Mouse (Mus musculus) urinary bladder, adult 18-20 months (tissue): Measurements from ENCODE around the gene Lamtor2.
"Not testable (repeated sequence)": the region's sequence is repeated elsewhere in the genome, so short reads cannot be mapped to it uniquely, and the experiment has no call there.

Source experiments
- DNase-seq, 2 experiments: peaks; one replicate each; pipeline ENCODE4 v3.0.0; 2022; ENCODE audit warnings: low spot score in 2 of 2, mixed read lengths in 2 of 2

Gene Lamtor2

DNA sequence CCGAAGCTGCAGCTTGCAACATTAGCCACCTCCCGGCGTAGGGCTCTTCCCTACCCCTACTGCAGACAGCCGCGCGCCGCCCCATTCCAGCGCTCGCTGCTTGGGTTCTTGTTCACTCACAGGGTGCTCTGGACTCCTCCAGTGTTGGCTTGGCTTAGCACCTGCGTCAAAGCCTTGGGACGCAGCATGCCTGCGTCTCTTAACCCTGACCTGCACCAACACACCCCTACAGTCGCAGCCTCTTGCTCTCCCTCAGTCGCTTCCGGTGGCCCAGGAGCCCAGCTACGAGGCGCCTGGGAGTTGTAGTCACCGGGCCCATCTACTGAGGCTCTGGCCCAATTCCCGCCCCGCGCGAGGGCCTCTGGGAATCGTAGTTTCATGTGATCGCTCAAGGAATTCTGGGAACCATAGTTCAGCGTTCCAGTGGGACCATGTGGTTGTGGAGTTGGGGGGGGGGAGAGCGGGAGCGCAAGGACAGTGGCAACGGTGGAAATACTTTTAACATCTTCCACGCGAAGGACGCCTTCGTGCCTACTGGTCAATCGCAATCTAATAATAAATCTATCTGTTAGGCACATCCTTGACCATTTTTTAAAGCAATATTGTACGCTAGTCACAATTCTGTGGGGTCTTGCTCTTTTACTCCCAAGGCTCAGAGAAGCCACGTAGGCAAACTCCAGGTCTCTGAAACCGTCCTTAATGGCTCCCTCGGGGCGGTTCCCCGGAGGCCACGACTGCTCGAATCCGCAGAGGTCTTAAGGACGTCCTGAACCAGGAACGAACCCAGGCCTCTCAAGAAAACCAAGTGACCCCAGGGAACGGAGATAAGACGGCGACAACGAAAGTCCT is at the start of gene Lamtor2:
TSS of gene Lamtor2 (minus strand) at position 399 of the 849 bp plus-strand sequence.
- peak; percentile 92 to 98 for DNase-seq

DNA sequence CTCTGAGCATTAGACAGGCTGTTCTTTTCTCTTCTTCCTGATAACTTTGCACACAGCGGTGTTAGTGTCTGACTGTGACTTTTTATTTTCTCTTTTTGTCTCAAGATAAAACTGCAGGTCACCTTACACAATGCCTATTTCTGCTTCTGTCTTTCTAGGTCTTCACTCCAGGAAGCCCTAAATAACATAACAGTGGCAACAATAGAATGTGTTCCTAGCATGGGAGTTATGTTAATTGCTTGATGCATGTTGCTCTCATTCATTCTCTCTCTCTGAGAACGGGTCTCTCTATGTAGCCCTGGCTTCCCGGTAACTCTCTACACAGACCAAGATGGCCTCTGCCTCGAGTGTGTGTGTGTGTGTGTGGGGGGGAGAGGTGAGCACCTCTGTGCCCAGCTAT is 49.6 kb upstream of the Lamtor2 start:
- no peak for DNase-seq

DNA sequence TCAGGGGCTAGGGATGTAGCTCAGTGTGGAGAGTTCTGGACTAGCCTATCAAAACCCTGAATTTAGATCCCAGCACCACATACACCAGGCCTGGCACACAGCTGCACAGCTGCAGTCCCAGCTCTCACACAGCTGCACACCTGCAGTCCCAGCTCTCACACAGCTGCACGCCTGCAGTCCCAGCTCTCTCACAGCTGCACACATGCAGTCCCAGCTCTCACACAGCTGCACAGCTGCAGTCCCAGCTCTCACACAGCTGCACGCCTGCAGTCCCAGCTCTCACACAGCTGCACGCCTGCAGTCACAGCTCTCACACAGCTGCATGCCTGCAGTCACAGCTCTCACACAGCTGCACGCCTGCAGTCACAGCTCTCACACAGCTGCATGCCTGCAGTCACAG is 43.7 kb upstream of the Lamtor2 start:
- not testable (repeated sequence) for DNase-seq

DNA sequence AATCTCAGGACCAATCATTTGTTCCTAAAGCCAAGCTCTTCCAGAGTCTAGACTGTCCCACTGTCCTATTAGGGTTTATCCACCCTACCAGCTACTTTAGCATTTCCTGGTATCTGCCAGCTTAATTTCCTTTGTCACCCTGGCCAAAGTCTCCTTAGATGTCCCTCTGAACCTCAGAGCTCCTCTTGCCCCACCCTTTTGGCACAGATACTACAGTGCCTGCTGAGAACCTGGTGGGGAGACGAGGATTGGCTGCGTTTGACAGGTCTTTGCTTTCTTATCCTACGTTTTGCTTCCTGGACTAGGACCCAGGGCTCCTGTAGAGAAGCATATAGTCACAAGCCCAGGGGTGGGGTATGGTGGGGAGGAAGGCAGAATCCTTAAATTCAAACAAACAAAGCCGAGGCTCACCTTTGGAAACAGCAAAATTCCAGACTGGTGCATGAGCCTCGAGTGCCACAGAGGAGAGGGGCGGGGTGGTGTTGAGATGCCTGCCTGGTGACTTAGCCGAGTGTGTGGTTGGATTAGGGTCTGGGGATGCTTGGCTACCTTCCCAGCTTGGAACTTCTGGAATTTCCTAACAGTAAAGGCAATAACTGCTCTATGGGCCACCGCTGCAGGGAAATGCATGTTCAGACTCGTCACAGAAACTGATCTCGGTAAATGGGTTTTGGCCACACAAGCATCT is 41.2 kb upstream of the Lamtor2 start:
- no peak for DNase-seq

DNA sequence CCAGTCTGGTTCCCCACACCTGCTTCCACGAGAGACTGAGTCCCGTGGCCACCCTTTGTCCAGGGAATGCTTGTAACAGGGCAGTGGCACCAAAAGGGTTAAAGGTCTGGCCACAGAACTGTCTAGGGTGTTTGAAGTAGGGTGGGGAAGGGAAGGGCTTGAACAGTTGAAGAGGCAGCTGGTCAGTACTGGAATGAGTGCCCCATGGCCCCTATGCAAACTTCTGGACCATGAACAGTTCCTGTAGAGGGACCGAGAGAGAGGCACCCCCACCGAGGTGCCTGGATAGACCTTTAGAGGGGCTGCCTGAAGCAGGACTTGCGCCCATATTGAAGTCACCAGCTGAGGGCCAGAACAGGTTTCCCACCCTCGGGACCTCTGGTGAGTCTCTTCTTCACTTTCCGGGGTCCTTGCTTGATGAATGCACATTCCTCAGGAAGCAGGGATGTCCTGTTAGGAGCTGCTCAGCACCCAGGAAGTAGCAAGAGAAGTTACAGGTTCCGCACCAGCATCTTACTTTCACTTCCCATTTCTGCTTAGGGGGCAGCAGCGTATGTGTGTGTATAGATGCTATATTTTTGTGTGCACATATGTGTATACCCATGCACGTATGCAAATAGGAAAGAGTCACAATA is 40.2 kb upstream of the Lamtor2 start:
- no peak for DNase-seq

DNA sequence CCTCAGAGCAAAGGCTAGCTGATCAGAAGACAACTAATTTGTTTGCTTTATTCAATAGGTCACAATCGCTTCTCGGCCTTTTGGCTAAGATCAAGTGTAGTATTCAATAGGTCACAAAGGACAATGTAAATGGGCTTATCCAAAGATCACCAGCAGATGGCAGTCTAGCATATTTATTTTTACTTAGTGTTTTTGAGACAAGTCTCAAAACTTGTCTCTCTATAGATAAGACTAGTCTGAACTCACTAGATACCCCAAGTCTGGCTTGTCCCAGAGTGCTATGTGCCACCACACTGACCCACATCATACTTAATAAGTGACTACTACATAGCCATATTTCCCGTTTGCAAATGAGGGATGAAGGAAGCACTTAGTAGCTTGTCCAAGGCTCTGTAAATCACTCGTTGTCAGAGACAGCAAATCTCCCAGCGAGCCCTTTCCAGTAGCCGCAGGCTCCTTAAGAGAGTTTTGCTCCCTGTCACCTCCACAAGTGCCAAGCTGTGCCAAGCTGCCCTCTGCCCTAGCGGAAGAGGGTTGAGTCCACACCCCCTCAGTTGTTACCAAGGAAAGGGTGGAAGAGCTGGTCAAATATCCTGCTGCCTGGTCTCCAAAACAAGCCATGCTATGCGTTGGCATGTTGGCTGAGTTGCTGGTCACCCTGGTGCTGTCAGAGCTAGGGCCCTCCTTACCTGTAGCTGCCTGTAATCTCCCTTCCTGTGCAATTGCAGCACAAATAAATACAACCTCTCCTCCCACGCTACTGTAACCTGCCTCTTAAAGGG is 39.3 kb upstream of the Lamtor2 start:
- peak; percentile 48 to 54 for DNase-seq

DNA sequence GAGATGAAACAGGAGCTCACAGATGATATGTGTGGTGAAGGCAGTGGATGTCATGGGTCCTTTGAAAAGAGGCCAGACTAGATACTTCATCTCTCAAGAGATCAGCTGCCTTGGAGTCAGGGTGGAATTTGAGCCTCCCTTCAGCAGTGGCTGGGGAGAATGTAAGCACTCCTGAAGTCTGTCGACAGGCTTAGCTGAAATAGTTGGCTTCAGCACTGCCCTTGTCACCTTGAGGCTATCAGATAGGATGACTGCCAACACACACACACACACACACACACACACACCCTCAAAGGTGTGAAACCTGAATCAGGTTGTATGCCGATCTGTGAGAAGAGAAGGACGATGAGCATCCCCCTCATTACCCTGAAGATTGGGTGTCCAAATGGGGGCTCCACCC is 38.2 kb upstream of the Lamtor2 start:
- DNase-seq, result no peak

DNA sequence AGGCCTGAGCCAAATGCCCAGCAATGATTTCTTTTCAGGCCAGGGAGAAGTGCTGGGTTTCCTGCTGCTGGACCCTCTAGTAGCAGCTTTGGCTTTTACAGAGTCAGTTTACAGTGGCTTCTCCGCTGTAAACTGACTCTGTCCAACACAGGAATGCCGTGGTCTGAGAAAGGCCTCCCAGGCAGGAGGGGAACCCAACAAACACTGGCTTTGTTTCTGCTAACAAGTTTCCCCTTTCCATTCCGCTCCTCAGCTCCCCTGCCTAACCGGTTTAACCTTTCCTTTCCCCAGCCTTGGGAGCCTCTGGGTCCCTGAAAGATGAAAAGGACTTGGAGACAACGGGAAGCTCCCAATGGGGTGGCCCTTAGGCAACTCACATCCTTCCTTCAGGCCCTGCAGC is 37.4 kb upstream of the Lamtor2 start:
- DNase-seq, result no peak

DNA sequence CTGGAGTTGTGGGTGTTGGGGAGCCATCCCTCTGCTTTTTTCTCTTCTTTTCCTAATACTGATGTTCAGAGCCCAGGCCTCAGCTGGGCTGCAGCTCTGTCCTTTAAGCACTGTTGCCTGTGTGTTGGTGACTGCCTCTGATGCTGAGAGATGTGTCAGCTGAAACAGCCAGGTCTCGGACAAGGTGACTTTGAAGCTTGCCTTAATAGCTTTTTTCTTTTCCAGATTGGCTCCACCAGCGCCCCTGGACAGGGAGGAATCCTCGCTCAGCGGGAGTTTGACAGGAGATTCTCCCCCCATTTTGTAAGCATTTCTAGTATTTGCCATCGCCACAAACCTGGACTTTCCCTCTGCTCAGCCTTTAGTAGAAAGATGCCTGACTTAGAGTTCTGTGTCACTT is 33.8 kb upstream of the Lamtor2 start:
- no peak for DNase-seq

DNA sequence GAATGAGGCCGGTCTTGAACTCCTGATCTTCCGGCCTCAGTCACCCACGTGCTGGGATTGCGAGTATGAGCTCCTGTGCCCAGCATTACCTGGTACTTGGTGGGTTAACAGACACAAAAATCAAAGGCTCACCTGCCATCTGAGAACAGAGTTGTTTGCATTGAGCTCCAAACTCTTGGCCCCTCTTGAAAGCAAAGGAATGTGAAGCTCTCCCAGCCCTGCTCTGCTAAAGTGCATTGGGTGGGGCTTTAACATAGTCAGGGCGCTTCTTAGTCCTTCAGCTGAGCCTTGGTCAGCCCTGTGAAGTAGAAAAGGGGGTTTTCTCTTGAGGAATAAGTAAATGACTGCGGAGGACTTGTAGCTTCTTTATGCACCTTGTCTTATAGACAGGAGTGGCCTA is 32.9 kb upstream of the Lamtor2 start:
- no peak for DNase-seq

DNA sequence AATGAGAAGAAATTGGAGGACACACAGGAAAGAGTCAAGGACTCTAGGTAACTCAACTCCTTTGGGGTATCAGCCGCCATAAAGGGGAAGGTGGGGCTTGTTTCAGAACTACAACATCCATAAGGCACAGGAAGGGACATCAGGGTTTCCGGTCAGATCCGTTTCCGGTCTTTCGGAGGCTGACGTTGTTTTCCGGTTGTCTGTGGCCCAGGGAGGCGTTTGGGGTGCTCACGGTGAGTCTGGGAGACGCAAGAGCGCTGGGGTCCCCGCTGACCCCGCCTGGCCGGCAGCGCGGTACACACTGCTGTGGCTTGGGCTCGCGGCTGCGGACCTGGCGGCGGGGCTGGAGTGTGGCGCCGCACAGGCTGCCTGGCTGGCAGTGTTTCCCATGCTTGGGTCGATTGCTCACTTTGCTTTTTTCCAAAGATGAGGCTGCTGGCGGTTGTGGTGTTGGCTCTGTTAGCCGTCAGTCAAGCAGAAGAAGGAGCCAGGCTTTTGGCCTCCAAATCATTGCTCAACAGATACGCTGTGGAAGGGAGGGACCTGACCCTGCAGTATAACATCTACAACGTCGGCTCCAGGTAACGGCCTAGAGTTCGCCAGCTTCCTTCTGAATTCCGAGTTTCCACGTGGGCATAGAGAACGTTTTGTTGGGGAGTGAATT is 26.7 kb upstream of the Lamtor2 start:
- DNase-seq, result peak; percentile 60 to 73

DNA sequence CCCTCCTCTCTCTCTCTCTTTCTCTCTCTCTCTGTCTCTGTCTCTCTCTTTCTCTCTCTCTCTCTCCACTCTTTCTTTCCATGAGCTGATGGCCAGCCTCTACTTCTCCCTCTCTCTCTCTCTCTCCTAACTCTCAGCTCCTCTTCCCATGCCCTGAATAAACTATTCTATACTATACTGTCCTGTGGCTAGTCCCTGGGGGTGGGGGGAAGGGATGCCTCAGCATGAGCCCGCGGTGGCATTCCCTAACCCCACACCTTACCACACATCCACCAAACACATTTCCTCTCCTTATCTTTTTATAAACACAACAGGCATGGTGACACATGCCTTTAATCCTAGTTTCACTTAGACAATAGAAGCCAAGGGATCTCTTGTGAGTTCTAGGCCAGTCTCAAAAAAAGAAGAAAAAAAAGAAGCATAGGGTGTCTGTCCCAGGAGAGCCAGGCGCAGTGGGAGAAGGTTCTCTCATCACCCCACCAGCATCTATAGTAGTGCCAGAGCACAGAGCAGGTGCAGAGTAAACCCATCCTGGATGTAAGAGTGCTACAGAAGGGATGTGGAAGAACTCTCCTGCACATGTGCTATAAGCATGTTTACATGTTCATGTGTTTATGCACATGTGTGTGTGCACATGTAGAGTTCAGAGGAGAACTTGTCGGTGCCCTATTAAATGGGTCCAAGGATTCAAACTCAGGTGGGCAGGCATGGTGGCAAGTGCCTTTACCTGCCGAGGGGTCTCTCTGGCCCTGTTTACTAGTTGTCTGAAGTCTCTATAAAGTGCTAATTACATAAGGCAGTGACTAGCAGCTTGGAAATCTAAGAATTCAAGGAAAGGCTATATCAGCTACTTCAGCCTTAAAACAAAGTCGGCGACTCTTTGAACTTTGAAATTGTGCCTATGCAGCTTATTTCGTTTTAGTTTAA is 25.9 kb upstream of the Lamtor2 start:
- no peak for DNase-seq

DNA sequence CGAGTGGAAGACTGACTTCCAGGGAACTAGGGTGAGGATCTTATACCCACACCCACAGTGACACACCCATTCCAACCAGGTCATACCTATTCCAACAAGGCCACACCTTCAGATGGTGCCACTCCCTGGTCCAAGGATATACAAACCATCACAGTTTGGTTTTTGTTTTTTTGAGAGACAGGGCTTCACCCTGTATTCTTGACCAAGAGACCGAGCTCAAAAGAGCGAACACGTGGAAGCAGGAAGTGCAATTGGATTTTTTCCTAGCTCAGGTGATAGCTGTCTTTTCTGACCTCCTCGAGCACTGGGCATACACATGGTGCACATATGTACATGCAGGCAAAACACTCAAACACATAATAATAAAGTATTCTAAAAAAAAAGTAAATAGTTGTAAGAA is 25.0 kb upstream of the Lamtor2 start:
- not testable (repeated sequence) for DNase-seq

DNA sequence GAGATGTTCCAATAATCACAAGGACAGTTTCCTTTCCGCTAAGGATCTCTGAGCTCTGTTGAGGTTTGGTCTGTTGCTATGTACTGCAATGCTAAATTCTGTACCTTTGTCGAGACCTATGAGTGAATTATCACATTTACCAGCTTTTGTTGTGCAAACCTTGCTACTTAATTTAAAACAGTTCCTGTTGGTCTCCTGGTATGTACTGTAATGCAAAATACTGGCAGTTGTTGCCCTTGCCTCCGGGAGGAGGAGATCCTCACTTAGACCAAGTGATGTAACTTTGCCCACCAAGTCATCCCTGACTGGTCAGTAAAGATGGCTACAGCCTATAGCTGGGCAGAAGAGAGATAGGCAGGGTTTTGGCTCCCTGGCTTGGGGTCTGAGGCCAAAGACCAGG is 22.7 kb upstream of the Lamtor2 start, which contains the start of gene Ssr2:
TSS of gene Ssr2 (plus strand) at position 337 of the 400 bp plus-strand sequence.
- DNase-seq, result no peak

DNA sequence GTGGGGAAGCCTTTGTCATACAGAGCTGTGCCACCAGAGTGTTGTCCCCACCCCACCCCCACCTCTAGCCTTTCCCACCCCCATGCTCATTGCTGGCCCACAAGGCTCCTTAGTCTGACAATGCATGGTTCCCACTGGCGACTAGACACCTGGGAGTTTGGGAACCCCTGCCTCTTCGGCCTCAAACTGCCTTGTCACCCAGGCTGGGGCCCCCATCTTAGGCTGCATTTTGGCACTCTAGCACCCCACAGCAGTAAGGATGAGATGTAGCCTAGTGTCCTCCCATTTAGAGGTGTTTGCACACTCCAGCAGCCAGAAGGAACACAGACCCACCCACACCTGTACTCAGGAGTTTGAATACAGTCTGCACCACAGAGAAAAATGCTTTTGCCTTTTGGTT is 20.9 kb upstream of the Lamtor2 start:
- DNase-seq, result no peak

DNA sequence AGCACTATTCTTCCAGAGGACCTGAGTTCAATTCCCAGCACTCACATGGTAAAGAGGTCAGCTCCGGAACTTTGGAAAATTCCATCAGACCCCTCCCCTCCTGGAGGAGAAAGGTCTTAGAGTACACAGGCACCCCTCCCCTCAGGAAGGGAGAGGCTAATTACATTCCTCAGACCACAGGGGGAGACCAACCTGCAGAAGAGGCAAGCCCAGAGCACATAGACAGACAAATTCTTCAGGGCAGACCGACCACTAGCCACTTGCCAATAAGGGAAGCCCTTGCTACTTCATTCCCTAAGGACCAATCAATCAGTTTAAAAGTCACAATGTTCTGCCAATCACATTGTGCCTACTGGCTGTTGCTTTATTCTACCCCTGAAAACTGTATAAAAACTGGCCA is 20.0 kb upstream of the Lamtor2 start:
- DNase-seq, result no peak

DNA sequence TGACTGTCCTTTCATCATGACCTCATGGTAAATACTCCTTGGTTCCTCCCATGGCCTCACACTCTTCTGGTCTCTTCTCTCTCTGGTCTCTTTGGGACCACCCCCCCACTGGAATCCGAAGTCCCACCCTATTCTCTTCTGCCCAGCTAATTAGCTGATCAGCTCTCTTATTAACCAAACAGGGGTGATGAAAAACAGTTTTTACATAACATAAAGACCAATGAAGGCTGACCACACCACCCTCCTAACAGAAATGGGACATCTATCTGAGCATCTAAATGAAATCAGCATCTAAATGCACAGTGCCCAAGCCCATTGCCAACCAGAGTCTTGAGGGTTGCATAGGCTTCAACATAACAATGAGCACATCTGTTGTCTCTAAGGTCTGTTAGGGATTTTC is 19.0 kb upstream of the Lamtor2 start:
- no peak for DNase-seq

DNA sequence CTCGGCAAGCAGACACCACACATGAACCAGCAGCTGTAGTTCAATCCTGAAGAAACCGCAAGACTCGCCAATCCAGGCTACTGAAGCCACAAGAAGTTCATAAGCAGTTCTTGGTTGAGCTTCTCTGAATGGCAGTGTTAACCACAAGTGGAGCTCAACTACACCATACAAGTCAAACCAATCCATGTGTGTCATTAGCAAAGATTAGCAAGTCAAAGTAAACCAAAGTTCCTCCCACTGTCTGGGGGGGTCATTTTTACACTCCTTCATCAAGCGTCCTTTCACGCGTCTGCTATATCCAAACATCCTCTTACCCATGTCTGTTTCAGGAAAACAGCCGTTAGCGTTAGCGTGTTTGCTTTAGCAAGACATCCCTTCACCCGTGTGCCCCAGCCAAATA is 17.5 kb upstream of the Lamtor2 start:
- no peak for DNase-seq

DNA sequence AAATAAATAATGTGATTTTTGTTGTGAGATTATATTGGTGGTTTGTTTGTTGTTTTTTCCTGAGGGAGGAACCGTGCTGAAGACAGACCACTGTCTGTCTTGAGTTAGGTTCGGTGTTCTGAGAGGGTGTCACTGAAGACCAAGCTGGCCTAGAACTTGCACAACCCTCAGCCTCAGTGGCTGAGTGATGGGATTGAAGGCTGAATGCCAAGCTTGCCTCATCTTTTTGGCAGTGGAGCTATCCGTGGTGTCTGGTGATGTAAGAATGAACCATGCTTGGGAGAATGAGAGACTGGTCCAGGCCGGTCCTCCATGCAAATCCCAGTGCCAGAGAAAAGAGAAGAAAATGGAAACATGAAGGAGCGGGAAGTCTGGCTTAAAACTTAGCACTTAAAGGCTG is 16.8 kb upstream of the Lamtor2 start:
- DNase-seq, result no peak

DNA sequence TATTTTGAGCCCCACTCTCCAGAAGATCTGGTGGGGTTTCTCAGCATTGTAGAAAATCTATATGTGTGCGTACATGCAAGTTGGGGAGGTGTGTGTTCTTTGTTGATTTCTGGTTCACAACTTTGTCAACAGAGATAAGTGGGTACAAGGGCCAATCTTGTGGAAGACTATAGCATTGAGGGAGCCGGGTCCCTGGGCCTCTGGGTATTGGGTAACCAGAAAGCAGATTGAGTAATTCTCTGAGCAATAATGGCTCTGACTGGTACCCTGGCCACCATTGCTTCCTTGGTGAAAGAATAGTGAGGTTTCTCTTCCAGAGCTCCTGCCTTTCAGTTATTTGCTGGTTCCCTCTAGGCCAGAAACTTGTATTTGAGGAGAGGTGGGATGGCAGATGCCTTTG is 16.2 kb upstream of the Lamtor2 start:
- DNase-seq, result no peak
